Mouse (Mus musculus): ENCODE measurements around the gene Sdk1. TPM values are rescaled to one million over a fixed set of nuclear protein-coding genes. Genes with fewer than 3 reads are reported as not detected.

Gene Sdk1
- polyA plus RNA-seq, 1 experiment, result 1.0 TPM

GRCm38 (mm10) chr5:142001131-142001530 is 759.8 kb downstream of the Sdk1 start:
- WGBS, result 77% methylated on average over 6 of the region's 6 CpGs
- H3K27me3 ChIP-seq (ENCODE audit: control insufficient read depth, insufficient read depth, low read length), result no peaks in the 10 kb centered on the region
- no peaks in the 10 kb centered on the region for H3K4me1 ChIP-seq (ENCODE audit: control insufficient read depth, insufficient read depth, insufficient read length, low read length)
- no peak overlapping the region for H3K4me3 ChIP-seq (ENCODE audit: low read depth, low read length)
- TF ChIP-seq CTCF (IDR thresholded peaks at IDR 0.05; ENCODE audit: extremely low read depth, insufficient read length, insufficient replicate concordance, low read depth, low read length), result no peak
- no peak for TF ChIP-seq POLR2A (IDR thresholded peaks at IDR 0.05; ENCODE audit: low read depth, low read length)
- H3K36me3 ChIP-seq (ENCODE audit: control insufficient read depth, insufficient read depth, low read length), result no peaks in the 10 kb centered on the region
- H3K27ac ChIP-seq (ENCODE audit: insufficient read depth, low read depth, low read length), result no peak overlapping the region

DNA sequence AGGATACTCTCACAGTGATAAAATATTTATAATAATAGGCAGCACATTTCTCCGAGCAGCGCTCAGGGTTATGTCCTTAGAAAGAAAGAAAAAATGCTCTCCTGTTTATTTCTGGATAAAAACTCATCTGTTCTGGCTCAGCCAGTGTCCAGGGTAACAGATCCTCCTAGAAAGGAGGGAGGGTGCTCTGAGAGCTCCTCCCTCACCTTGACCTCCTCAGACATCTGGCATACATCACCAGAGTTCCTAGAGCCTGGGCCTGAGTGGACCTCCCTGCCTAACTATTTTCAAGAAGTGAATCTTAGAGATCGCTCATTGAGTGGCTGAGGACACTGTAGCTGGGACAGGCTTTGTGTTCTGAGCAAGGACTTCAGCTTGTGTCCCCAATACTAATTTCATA is 760.7 kb downstream of the Sdk1 start:
- no peaks in the 10 kb centered on the region for H3K4me1 ChIP-seq (ENCODE audit: control insufficient read depth, insufficient read depth, insufficient read length, low read length)
- H3K27me3 ChIP-seq (ENCODE audit: control insufficient read depth, insufficient read depth, low read length), result no peaks in the 10 kb centered on the region
- TF ChIP-seq POLR2A (IDR thresholded peaks at IDR 0.05; ENCODE audit: low read depth, low read length) (no peak), CTCF (IDR thresholded peaks at IDR 0.05; ENCODE audit: extremely low read depth, insufficient read length, insufficient replicate concordance, low read depth, low read length) (no peak)
- WGBS, result 83% methylated on average over 3 of the region's 3 CpGs
- no peaks in the 10 kb centered on the region for H3K36me3 ChIP-seq (ENCODE audit: control insufficient read depth, insufficient read depth, low read length)
- H3K27ac ChIP-seq (ENCODE audit: insufficient read depth, low read depth, low read length), result no peak overlapping the region
- no peak overlapping the region for H3K4me3 ChIP-seq (ENCODE audit: low read depth, low read length)

- H3K36me3 ChIP-seq (ENCODE audit: control insufficient read depth, insufficient read depth, low read length), result no peaks in the 10 kb centered on the region
- H3K4me1 ChIP-seq (ENCODE audit: control insufficient read depth, insufficient read depth, insufficient read length, low read length), result no peaks in the 10 kb centered on the region
- no peak for TF ChIP-seq CTCF (IDR thresholded peaks at IDR 0.05; ENCODE audit: extremely low read depth, insufficient read length, insufficient replicate concordance, low read depth, low read length)
- no peak for TF ChIP-seq POLR2A (IDR thresholded peaks at IDR 0.05; ENCODE audit: low read depth, low read length)
- H3K27me3 ChIP-seq (ENCODE audit: control insufficient read depth, insufficient read depth, low read length), result no peaks in the 10 kb centered on the region
- no peak overlapping the region for H3K27ac ChIP-seq (ENCODE audit: insufficient read depth, low read depth, low read length)
- H3K4me3 ChIP-seq (ENCODE audit: low read depth, low read length), result no peak overlapping the region
- WGBS, result 49% methylated on average over 3 of the region's 3 CpGs
Observed at GRCm38 (mm10) chr5:142010189-142010588, 768.9 kb downstream of the Sdk1 start.

- Histone ChIP-seq H3K4me3 (ENCODE audit: low read depth, low read length) (no peak overlapping the region), H3K27ac (ENCODE audit: insufficient read depth, low read depth, low read length) (no peak overlapping the region), H3K4me1 (ENCODE audit: control insufficient read depth, insufficient read depth, insufficient read length, low read length) (no peaks in the 10 kb centered on the region), H3K27me3 (ENCODE audit: control insufficient read depth, insufficient read depth, low read length) (no peaks in the 10 kb centered on the region), H3K36me3 (ENCODE audit: control insufficient read depth, insufficient read depth, low read length) (no peaks in the 10 kb centered on the region)
- TF ChIP-seq CTCF (IDR thresholded peaks at IDR 0.05; ENCODE audit: extremely low read depth, insufficient read length, insufficient replicate concordance, low read depth, low read length) (no peak), POLR2A (IDR thresholded peaks at IDR 0.05; ENCODE audit: low read depth, low read length) (no peak)
- 87% methylated on average over 7 of the region's 7 CpGs for WGBS
Observed at GRCm38 (mm10) chr5:142017001-142017400, 775.7 kb downstream of the Sdk1 start.

- WGBS, result 45% methylated on average over 4 of the region's 4 CpGs
Observed at GRCm38 (mm10) chr5:142022877-142023580, 781.7 kb downstream of the Sdk1 start.

DNA sequence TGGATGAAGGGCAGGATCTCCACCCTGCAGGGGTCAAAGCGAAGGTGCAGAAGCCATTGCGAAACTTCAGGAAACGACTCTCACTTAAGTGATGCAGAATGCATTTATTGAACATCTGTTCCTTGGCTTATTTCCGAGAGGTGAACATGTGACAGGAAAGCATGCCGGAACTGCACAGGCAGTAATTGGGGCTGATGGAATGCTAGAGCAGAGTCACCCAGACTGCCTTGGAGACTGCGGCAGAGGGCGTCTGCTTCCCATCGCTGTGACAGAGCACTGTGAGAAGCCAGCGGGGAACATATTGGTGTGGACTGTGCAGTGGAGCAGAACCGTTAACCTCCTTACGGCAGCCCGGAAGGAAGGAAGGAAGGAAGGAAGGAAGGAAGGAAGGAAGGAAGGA is 783.2 kb downstream of the Sdk1 start:
- H3K4me1 ChIP-seq (ENCODE audit: control insufficient read depth, insufficient read depth, insufficient read length, low read length), result no peaks in the 10 kb centered on the region
- no peak overlapping the region for H3K4me3 ChIP-seq (ENCODE audit: low read depth, low read length)
- H3K36me3 ChIP-seq (ENCODE audit: control insufficient read depth, insufficient read depth, low read length), result no peaks in the 10 kb centered on the region
- no peak overlapping the region for H3K27ac ChIP-seq (ENCODE audit: insufficient read depth, low read depth, low read length)
- 71% methylated on average over 12 of the region's 12 CpGs for WGBS
- no peaks in the 10 kb centered on the region for H3K27me3 ChIP-seq (ENCODE audit: control insufficient read depth, insufficient read depth, low read length)
- TF ChIP-seq CTCF (IDR thresholded peaks at IDR 0.05; ENCODE audit: extremely low read depth, insufficient read length, insufficient replicate concordance, low read depth, low read length), result no peak
- TF ChIP-seq POLR2A (IDR thresholded peaks at IDR 0.05; ENCODE audit: low read depth, low read length), result no peak

More at GRCm38 (mm10) chr5:142022877-142023580, 781.7 kb downstream of the Sdk1 start:
- Histone ChIP-seq H3K36me3 (ENCODE audit: control insufficient read depth, insufficient read depth, low read length) (no peaks in the 10 kb centered on the region), H3K4me3 (ENCODE audit: low read depth, low read length) (no peak overlapping the region), H3K27ac (ENCODE audit: insufficient read depth, low read depth, low read length) (no peak overlapping the region), H3K27me3 (ENCODE audit: control insufficient read depth, insufficient read depth, low read length) (no peaks in the 10 kb centered on the region), H3K4me1 (ENCODE audit: control insufficient read depth, insufficient read depth, insufficient read length, low read length) (no peaks in the 10 kb centered on the region)
- TF ChIP-seq CTCF (IDR thresholded peaks at IDR 0.05; ENCODE audit: extremely low read depth, insufficient read length, insufficient replicate concordance, low read depth, low read length) (no peak), POLR2A (IDR thresholded peaks at IDR 0.05; ENCODE audit: low read depth, low read length) (no peak)

- Histone ChIP-seq H3K4me3 (ENCODE audit: low read depth, low read length) (no peak overlapping the region), H3K36me3 (ENCODE audit: control insufficient read depth, insufficient read depth, low read length) (no peaks in the 10 kb centered on the region), H3K4me1 (ENCODE audit: control insufficient read depth, insufficient read depth, insufficient read length, low read length) (no peaks in the 10 kb centered on the region), H3K27ac (ENCODE audit: insufficient read depth, low read depth, low read length) (no peak overlapping the region), H3K27me3 (ENCODE audit: control insufficient read depth, insufficient read depth, low read length) (no peaks in the 10 kb centered on the region)
- 88% methylated on average over 9 of the region's 9 CpGs for WGBS
- TF ChIP-seq POLR2A (IDR thresholded peaks at IDR 0.05; ENCODE audit: low read depth, low read length), result no peak
- no peak for TF ChIP-seq CTCF (IDR thresholded peaks at IDR 0.05; ENCODE audit: extremely low read depth, insufficient read length, insufficient replicate concordance, low read depth, low read length)
Observed at GRCm38 (mm10) chr5:142036536-142036935, 795.2 kb downstream of the Sdk1 start.

All from small intestine, adult 2 months (tissue).